Mouse (Mus musculus) left cerebral cortex, postnatal 4 days (tissue): ENCODE measurements around the gene Ccnt1. TPM values are rescaled to one million over a fixed set of nuclear protein-coding genes. Genes with fewer than 3 reads are reported as not detected.
"Not testable (repeated sequence)": the region's sequence is repeated elsewhere in the genome, so short reads cannot be mapped to it uniquely, and the experiment has no call there.

Source experiments
- DNase-seq: peaks from one replicate; pipeline ENCODE4 v3.0.0-alpha.2; 2022
- intact Hi-C: fragments of 180-260 bp; cut with DNase I; formaldehyde crosslinking; loops from one replicate; pipeline ENCODE4 v1.15.1; 2025
- microRNA-seq: library from miRNA; unstranded; fragments of <30 nt; microRNA quantifications from one replicate; pipeline ENCODE4 v1.2.0, GENCODE M21; 2022
- total RNA-seq, 2 experiments: library from RNA; stranded (reverse); gene quantifications; 2 replicates each; pipeline ENCODE4 v1.2.3; 2021

Gene Ccnt1
- total RNA-seq, 2 experiments from 2014 or later = 51.5 to 61.1 TPM

- intact Hi-C loops = loop anchor here (10.0 kb wide), 1 partner anchor 349 kb away; the partner anchor contains the start of genes Asb8 and Ccdc184
- not testable (repeated sequence) for DNase-seq
Measured at GRCm38 (mm10) chr15:98513676-98514075, 57.0 kb downstream of the Ccnt1 start.

- intact Hi-C loops = loop anchor here (10.0 kb wide), 1 partner anchor 348 kb away; the partner anchor contains the start of genes Asb8 and Ccdc184
- DNase-seq = peak; percentile 36
Measured at GRCm38 (mm10) chr15:98512799-98513321, 57.9 kb downstream of the Ccnt1 start.

- no peak for DNase-seq
- intact Hi-C loops = loop anchor here (10.0 kb wide), 1 partner anchor 347 kb away; the partner anchor contains the start of genes Asb8 and Ccdc184
Measured at GRCm38 (mm10) chr15:98512232-98512631, 58.5 kb downstream of the Ccnt1 start.

GRCm38 (mm10) chr15:98511386-98511928 lies 59.3 kb downstream of the Ccnt1 start:
- intact Hi-C loops = loop anchor here (10.0 kb wide), 1 partner anchor 347 kb away; the partner anchor contains the start of genes Asb8 and Ccdc184
- no peak for DNase-seq

GRCm38 (mm10) chr15:98510438-98511385 lies 60.0 kb downstream of the Ccnt1 start:
- intact Hi-C loops = loop anchor here (10.0 kb wide), 1 partner anchor 346 kb away; the partner anchor contains the start of genes Asb8 and Ccdc184
- peak; percentile 77 for DNase-seq

- intact Hi-C loops = no loop called here
- DNase-seq = no peak
Measured at GRCm38 (mm10) chr15:98509387-98509786, 61.3 kb downstream of the Ccnt1 start.

- intact Hi-C loops = no loop called here
- no peak for DNase-seq
Measured at GRCm38 (mm10) chr15:98507321-98507720, 63.4 kb downstream of the Ccnt1 start.

- intact Hi-C loops = no loop called here
- no peak for DNase-seq
Measured at GRCm38 (mm10) chr15:98506253-98506957, 64.3 kb downstream of the Ccnt1 start.

- DNase-seq = peak; percentile 67
- intact Hi-C loops = no loop called here
Measured at GRCm38 (mm10) chr15:98504514-98504913, 66.2 kb downstream of the Ccnt1 start.

- no peak for DNase-seq
- intact Hi-C loops = no loop called here
Measured at GRCm38 (mm10) chr15:98503317-98503716, 67.4 kb downstream of the Ccnt1 start.

- intact Hi-C loops = no loop called here
- DNase-seq = peak; percentile 40
Measured at GRCm38 (mm10) chr15:98497631-98498030, 73.1 kb downstream of the Ccnt1 start.

- no peak for DNase-seq
- intact Hi-C loops = no loop called here
Measured at GRCm38 (mm10) chr15:98492102-98492501, 78.6 kb downstream of the Ccnt1 start, which contains the start of gene Olfr279. Olfr279 (plus strand) TSS chr15:98492402.

GRCm38 (mm10) chr15:98491332-98491731 lies 79.4 kb downstream of the Ccnt1 start:
- no peak for DNase-seq
- intact Hi-C loops = no loop called here

Small RNAs within 50 kb of the gene (microRNA-seq; reads per million reads assigned to microRNA genes)
- 2.7 reads per million for gene Mir1291

Other genes with a start within 250 kb of the Ccnt1 start
- not detected for gene Olfr284, start 229.9 kb downstream of the Ccnt1 start, total RNA-seq
- gene Olfr283, start 190.0 kb downstream of the Ccnt1 start, total RNA-seq = not detected
- not detected for gene Olfr282, start 139.7 kb downstream of the Ccnt1 start, total RNA-seq
- gene Olfr281, start 118.3 kb downstream of the Ccnt1 start, total RNA-seq = not detected
- gene OR5BS1P, start 101.0 kb downstream of the Ccnt1 start, total RNA-seq = not detected
- gene Lalba, start 88.2 kb downstream of the Ccnt1 start, total RNA-seq = not detected
- not detected for gene Olfr279, start 78.5 kb downstream of the Ccnt1 start, total RNA-seq
- gene Kansl2, start 36.7 kb downstream of the Ccnt1 start, total RNA-seq = 10 to 100 TPM; 72.2 to 77.1 TPM
- not detected for gene 4930415O20Rik, start 81 bp upstream of the Ccnt1 start, total RNA-seq
- gene Adcy6, start 39.2 kb upstream of the Ccnt1 start, total RNA-seq = 10 to 100 TPM; 55.1 to 56.6 TPM
- gene Cacnb3, start 59.9 kb upstream of the Ccnt1 start, total RNA-seq = 100 to 1,000 TPM; 213 to 226 TPM
- gene Ddx23, start 92.0 kb upstream of the Ccnt1 start, total RNA-seq = 10 to 100 TPM; 62.5 to 68.6 TPM
- 10 to 100 TPM; 46.5 to 49.7 TPM for gene Rnd1, start 106.5 kb upstream of the Ccnt1 start, total RNA-seq
- gene Ccdc65, start 137.3 kb upstream of the Ccnt1 start, total RNA-seq = 10 to 100 TPM in 1 of 2 experiments, 1 to 10 TPM in 1; 9.9 to 10.3 TPM
- 1 to 10 TPM; 2.7 to 3.5 TPM for gene Fkbp11, start 157.3 kb upstream of the Ccnt1 start, total RNA-seq
- 100 to 1,000 TPM; 318 to 348 TPM for gene Arf3, start 192.3 kb upstream of the Ccnt1 start, total RNA-seq
- gene Wnt10b, start 207.2 kb upstream of the Ccnt1 start, total RNA-seq = under 1 TPM; 0.36 to 0.40 TPM
- gene Wnt1, start 218.9 kb upstream of the Ccnt1 start, total RNA-seq = not detected
- 100 to 1,000 TPM; 113 to 118 TPM for gene Ddn, start 238.6 kb upstream of the Ccnt1 start, total RNA-seq